Mouse (Mus musculus): Measurements from ENCODE around the gene Mef2c.

Mef2c gene

DNA sequence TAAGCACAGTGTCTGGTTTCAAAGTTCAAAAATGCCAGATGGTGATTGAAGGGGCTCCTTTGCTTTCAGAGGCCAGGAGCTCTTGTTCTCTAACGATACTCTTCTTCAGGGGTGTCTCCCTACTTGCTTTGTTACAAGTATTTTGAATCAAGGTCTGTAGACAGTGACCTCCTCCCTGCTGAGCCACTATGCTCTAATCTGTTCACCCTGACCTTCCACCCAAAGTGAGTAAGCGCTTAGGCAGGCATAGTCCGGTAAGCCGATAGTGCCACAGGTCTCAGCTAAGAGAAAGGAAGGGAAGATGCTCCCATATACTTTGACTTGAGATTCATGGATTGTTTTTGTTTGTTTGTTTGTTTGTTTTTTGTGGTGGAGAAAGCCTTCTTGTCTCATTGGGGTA, 69.5 kb downstream of the Mef2c start:
- no peak for DNase-seq

DNA sequence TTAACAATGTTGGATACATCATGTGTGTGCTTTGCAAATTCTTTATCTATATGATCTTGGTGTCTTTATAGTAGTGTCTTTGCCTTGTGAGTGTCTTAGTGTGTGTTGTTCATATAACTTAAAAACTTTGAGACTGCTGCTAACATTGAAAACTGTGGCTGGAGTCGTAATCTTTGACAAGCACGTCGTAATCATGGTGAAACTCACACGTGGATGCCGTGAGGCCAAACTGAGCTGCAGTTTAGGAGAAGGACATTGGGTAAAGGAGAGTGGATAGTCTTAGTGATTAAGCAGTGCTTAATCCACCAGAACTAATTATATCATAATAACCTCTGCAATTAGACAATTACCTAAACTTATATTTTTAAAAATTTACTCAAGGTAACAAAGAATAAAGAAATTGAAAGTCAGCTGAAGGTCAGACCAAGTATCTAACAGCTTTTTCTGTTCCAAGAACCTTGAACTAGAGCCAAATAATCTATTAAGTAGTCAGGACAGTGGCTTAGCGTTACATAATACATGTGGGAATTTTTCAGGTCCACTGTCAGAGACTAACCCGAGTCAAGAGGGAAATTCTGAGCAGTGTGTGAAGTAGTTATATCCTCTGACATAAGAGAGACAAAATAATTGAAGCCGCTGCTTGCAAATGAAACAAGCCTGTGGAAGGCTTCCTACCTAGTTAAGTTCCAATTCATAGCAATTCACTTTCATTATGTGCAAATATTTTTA, 70.2 kb downstream of the Mef2c start:
- DNase-seq = no peak

DNA sequence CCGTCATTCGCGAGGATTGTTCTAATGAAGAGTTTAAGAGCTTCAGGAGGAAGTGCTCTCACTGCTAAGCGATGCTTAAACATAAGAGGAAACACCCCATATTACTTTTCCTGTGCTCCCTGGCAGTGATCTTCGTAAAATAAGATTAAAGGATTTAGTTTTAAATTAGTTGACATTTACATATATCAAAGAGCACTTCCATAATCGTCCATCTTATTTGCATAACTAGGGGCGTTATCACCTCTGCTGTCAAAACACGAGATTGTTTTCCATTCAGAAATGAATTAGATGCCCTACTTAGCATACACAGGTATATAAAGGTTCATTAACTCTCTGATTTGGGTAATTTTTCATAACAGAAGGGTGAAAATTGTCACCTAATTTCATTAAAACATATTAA, 71.0 kb downstream of the Mef2c start:
- no peak for DNase-seq

DNA sequence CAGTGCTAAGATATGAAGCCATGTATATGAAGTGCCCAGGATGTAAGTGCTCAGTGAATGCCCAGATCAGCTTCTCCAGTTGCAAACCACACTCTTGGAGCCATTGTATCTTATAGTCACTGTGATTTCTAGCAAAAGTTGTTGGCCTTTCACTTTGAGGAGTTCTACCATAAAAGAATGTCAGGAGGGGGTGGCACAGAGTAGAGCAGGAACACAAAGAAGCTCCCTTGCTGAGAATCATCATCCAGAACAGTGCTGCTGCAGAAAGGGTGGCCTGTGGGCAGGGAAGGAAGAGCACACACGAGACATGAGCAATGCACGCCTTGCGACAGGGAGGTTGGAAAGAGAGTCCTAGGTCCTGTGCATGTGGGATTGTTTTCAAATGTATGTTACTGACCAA, 75.6 kb downstream of the Mef2c start:
- no peak for DNase-seq

DNA sequence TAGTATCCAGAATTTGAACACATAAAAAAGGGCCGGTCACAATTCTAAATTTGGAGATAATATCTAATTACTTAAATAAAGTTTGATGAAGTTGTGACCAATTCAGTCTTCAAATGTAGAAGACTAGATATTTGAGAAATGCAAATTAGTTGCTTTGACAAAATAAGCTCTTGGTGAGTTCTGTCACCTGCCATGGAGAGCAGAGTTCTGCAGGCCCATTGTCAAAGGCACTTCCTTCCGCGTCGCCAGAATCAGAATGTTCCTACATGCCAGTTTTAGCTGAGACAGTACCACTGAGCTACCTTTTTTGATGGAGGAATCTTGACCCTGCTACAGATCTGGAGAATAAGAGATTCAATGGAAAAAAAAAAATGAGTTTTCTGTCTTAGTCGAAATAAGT, 77.0 kb downstream of the Mef2c start:
- no peak for DNase-seq

DNA sequence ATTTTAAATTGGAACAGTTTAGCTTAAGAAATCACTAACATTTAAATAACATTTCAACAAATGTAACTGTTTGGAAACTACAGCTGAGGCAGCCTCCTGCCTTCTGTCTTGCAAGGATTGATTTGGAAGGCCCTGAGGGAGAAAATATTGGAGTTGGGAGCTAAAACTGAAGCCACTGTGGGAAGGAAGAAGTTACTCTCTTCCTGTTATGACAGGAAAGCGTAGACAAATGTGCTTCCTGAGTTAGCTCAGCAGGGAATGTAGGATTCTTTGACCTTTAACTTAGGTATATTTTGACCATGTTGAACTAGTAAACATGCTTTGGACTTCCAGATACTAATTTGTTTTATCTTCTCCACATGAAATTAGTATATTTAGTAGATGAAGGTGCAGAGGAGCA, 78.7 kb downstream of the Mef2c start:
- DNase-seq = no peak

DNA sequence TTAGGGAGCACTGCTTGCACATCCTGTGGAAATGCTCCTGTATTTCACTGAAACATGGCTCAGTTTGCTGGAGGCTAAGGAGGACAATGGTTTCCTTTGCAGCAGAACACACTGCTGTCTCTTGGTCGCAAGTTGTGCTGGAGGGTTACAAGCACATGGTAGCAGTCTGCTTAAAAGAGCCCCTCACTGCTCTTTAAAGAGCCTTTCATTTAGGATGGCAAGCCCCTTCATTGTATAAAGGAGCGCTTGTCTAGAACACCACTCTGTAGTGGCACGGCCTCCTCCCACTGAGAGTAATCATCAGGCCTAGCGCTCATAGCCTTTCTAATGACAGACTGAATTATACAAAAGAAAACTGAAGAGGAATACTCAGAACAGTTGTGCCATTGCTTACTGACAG, 80.0 kb downstream of the Mef2c start:
- no peak for DNase-seq

DNA sequence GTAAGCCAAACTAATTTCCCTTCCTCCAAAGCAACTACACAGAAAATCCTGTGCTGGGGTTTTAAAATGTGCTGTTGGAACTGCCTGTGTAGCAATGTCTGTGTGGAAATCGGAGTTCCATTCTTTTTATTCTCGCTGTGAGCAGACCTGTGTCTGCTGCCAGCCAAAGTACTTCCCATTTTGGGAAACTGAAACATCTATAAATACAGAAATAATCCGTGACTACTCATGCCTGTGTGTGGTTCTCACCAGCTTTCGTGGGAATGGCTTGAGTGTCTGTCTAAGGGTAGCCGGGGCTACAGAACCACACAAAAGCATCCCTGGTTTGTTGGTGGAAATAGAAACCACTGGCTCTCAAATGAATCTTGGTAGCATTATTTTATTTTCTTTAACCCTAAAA, 81.5 kb downstream of the Mef2c start:
- no peak for DNase-seq

DNA sequence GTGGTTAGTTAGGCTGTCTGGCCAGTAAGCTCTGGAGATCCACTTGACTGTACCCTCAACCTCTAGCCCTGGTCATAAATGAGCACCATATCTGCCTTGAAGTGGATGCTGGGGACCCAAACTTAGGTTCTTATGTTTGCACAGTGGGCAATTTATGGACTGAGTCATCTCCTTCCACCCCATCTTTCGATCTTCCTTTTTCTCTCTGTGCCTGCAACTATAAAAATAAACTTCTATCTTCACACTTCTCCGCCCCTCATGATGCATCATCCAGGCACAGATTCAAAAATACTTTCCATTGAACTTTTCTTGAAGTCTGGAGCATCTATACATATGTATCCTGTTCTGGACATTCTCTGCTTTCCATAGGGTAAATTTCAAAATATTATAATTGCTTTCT, 84.4 kb downstream of the Mef2c start:
- no peak for DNase-seq

DNA sequence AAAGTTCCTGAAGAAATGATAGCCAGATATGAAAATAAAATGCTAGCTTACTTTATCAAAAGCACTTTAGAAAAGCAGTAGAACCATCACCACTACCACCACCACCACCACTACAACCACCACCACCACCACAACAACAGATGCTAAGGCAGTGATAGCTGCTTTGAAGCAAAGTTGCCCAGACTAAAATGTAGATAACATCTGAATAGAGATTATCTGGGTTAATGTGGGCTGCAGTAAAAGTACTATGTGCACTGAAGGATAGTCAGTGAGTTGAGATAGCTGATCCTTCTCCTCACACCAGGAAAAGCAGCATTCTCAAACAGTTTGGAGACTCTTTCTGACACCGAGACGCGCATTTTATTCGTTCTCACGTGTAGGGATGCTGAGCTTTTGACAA, 87.1 kb downstream of the Mef2c start:
- DNase-seq = no peak

DNA sequence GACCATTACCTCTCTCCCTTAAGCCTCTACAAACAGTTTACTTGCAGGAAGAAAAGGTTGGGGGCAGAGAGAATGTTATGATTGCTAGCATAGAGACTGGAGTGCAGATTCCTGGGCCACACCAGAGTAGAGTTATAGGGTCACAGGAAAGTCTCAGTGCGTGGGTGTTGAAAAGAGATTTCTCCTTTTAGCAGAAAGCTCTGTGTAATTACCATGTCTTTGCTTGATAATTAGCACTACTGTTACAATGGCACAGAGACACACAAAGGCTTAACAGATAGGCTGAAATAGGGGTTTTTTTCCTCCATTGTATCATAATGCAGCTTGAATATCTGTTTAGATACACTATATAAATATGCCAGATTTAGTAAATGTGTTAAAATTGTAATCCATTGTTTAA, 91.6 kb downstream of the Mef2c start:
- DNase-seq = no peak

DNA sequence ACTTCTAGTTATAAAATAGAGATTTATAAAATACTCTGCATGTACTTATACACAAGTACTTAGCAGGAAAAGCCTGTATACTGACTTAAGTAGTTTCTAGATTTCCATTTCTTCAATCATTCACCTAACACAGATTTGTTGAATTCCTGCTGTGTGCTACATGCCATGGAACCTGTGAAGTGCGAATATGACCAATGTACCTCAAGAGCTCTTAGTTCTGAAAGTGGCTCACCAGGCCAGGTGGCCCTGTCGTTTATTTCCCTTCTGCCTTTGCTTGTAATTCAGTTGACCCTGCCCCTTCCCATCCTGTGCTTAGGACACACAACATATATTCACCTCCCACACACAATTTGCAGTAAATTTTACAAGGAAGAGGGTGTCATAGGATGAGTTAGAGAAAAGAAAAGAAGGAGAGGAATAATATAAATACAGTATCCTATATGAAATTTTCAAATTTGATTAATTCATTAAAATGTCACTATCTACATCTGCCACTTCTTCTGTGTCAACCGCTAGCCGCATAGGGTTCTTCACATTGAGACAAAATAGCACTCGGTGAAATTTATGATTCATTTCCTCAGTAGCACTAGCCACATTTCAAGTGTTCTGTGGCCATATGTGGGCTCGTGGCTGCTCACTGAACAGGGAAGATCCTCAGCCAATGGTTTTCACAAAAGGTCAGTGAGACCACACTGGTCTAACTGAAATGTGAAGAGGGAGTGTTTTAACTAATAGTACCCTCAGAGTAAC, 93.3 kb downstream of the Mef2c start:
- DNase-seq = no peak

DNA sequence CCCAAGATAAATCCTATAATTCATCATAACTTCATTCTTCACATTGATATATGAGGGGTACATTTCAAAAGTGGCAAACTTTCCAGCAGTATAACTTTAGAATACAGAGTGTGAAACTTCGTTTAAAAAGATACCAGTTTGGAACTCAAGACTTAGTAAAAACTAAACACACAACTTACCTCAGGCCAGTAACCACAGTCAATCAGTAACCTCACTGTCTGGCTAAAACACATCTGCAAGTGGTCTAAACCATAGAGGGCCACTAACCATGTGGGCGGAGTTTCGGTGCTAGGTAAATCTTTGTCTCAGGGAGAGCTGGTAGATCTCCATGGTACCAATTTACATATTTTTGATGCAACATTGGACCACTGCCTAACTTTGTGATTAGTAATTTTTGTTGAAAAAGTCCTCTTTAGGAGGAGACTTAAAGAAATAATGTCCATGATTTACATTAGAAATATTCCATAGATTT, 93.9 kb downstream of the Mef2c start:
- no peak for DNase-seq

DNA sequence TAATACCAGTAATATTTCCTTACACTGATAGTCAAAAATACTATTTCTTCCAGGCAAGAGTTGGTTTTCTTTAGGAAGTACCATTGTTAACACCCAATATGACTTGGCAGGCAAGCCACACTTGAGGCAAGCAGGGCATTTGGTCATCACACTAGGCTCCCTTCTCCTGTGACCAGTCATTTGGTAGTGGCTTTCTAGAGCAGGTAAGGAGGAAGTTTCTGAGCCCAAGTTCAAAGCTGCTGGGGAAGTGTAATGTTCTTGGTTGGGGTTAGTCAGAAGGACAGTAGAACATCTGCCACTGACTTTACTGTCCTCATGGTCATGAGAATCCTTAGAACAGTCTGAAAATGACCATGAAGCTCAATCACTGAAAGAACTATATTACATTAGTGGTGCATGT, 96.5 kb downstream of the Mef2c start:
- DNase-seq = no peak

DNA sequence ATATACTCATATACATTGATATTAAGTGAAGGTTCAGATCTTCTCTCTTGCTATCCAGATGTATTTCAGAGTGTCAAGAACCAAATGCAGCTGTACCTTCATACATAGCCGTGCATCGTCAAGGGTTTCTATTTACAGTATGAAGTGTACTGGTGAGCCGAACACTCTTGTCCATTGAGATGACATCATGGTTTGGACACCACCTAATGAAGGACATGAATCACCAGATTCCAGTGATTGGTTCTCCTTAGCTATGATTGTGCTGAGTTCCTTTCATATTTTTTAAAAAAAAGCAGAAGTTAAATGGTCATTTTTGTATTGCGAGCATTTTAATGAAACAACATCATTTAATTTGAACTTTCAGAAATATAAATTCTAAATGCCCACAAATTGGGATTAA, 97.9 kb downstream of the Mef2c start:
- no peak for DNase-seq

DNA sequence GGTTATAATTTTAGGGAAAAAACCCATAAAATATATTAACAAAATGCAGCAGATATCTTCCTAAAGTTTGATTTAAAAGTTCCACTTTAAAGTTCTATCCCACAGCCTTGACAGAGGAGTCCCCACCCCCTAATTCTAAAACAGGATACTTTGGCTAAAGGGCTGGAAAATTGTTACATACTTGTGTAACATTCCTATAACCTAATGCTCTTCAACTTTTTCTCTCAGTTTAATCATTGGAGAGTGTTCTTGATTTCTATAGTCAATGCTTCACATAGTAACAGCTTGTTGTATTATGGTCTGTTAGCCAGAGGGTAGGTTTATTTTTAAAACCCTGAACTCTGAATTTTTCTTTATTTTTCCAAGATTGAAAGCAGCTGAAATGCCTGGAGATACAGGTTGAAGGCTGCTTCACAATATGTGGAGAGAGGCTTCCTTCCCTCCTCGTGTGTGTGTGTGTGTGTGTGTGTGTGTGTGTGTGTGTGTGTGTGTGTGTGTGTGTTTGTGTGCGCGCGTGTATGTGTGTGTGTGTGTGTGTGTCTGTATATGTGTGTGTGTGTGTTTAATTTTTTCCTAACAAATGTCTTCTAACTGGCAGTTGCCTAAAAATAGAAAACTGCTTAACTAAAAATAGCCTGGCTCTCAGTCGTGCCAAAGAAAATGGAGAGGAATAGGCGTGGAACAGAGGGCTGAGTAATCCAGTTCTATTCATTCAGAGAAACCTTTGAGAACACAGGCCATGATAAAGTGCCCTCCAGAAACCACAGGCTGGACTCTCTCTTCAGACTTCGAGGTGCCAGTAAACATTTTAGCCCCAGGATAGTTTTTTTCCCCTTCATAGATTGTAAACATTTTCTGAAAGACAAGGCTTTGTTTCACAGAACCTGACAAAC, 99.8 kb downstream of the Mef2c start:
- peak in 1 of 2 experiments; percentile 23 for DNase-seq

DNA sequence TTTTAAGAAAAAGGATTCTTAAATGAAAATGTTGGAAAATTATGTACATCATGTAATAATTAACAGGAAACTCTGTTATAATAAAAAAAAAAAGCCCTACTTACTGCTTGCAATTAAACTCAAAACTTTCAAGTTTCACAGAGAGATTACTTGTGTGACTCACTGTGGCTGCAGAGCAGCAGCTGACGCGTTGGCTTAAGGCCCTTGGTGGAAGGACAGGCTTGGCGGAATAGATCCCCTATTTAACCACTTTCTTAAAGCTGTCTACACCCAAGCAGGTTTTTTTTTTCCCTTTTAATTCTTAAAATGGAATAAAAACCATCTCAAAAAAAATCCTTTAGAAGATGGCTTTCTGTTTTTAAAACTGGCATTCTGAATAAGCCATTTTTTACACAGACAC, 100.5 kb downstream of the Mef2c start:
- DNase-seq = peak; percentile 43 to 56

DNA sequence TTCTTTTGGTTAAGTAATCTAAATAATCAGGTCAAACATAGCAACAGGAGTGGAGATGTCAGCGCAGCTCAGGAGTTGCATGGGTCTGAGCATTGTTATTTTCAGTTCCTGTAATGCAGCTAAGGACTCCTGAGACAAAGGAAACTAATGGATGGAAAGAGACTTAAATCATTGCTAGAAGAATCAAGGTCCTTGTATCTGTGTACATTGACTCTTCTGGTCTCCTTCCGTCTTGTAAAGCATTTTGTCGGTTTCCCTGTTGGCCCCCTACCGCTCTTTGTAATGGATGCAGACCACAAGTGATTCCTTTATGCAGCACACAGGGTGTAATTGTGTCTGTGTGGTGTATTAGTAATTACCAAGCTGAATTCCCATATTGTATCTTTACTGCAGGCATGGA, 101.0 kb downstream of the Mef2c start:
- DNase-seq = no peak

DNA sequence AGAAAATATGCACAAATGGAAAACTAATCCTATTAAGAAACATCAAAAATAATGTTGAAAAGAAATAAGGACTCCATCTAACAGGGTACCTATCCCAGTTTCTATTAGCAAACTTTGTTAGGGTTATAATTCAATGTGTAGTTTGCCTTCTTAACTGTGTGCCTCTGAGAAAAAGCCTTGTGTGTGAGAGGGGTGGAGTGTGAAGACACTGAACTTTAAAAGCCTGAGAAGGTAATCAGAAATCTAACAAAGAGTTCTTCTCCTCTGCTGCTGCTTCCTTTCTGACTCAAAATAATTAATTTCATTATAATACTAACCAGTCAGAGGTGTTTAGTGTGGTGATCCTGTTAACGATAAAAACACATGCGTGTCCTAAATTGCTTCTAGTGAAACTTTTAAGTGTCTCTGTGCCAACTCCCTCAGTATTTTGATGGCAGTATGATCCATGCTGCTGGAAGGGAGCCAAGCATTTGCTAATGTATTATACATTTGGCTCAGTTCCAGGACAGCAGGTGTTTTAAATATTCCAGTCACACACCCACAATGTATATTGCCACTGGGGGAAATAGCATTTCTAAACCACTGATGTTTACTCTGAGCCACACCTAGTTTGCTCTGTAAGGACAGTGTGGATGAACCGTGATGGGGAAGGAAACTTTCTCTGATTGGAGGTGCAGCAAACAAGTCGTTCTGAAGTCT, 104.2 kb downstream of the Mef2c start:
- peak; percentile 16 to 26 for DNase-seq

DNA sequence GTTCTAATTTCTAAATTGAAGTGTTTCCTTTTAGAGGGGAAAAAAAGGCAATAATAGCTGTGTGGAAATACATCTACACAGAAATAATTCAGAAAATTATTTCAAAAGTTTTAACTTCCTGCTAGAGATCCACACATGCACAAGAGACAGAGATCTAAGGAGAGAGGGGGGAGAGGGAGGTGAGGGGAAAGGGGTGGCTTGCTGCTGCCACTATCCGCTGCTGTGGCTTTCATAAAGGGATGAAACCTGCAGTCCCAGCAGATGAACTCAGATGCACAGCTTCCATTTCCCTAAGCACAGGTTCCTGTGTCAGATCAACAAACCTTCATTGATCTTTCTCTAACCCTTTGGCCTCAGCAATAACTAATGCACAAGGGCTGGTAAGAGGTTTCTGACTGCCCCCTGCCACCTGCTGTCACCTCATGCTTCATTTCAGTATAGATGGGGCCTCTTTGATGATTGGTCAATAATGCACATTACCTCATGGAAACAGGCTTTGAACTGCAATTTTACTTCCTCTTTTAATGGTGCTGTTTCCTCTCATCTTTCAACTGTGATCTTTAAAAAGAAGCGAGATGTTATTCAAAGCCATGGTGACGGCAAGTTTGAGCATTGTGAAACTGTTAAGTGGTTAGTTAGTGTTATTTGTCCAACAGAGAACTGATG, 105.2 kb downstream of the Mef2c start:
- DNase-seq = no peak

DNA sequence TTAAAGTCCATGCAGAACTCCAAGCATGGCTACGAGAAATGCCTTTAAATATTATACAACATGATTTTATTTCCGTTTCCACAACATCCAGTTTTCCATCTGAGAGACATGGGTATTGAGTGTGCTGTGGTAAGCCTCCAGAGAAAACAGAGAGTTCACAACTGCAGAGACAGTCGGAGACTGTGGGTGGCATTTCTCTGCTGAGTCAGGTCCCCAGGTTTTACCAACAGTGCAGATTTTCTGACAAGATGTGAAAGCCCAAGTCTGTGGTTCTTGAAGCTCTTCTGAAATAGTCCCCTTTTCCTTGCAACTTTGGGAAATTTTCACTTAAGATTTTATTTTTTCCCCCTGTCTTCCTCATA, 105.7 kb downstream of the Mef2c start:
- no peak for DNase-seq

DNA sequence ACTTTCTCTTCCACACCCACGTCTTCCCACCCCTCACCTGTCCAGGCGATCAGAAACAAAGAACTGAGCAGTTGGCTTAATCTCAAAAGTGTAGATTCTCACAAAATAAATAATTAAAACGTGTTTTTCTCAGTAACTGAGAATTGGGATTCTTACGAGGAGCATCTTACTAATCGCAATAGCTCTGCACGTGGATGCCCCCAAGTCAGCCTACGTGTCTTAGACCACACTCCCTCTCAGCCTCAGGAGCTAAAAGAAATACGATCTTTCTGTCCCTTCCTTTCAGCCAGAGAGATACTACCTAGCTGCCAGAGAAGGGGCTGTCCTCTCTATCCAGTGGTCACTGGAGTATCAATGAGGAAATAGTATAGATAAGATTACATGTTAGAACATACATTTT, 106.3 kb downstream of the Mef2c start:
- no peak for DNase-seq

Data from kidney, postnatal 4 days (tissue).